Mouse (Mus musculus) regulatory T cell (primary cell): ENCODE measurements around the gene Pigv.

Source experiments
- in situ Hi-C: fragments of 300-600 bp; cut with MboI, MseI; formaldehyde crosslinking; loops from one replicate; pipeline ENCODE4 v1.15.1; 2025; ENCODE audit warnings: high pct_unique_total_duplicates

Gene Pigv

GRCm38 (mm10) chr4:133671881-133672844 is at the start of gene Pigv:
TSS of gene Pigv (minus strand) at chr4:133672647.
- in situ Hi-C loops, result loop anchor here (25.0 kb wide), 1 partner anchor 165 kb away; no protein-coding TSS in a partner anchor

GRCm38 (mm10) chr4:133719791-133720190 is 47.3 kb upstream of the Pigv start:
- in situ Hi-C loops, result no loop called here

GRCm38 (mm10) chr4:133712755-133713154 is 40.3 kb upstream of the Pigv start:
- in situ Hi-C loops, result no loop called here

DNA sequence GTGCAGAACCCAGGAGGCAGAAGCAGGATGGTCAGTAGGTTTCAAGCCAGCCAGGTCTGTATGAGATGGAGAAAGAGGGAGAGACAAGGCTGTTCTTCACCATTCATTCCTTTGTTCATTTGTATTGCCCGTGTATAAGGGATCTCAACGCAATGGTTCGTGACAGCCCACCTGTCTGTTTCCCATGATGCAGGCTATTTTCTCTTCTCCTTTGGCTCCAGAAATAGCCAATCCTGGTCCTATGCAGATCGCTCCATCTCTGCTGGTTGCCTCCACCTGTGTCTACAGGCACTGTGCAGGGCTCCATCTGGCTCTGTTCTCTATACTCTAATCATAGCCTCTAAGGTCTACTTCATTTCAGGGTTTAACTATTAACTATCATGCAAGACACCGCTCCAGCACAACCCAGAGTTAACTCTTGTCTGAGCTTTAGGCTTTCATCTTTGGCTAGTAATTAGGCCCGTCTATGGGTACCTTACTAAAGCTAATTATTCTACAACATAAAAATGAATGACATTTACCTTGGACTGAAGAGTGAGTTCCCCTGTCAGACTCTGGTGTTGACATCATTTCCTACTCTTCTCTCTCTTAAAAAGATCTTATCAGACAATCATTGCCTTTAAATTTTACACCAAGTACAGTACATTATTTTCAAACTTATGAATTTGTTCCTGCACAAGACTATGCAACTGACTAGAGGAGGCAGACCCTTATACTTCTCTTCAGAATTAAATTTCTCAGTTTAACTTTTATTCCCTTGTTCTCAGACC is 39.0 kb upstream of the Pigv start:
- in situ Hi-C loops, result no loop called here

DNA sequence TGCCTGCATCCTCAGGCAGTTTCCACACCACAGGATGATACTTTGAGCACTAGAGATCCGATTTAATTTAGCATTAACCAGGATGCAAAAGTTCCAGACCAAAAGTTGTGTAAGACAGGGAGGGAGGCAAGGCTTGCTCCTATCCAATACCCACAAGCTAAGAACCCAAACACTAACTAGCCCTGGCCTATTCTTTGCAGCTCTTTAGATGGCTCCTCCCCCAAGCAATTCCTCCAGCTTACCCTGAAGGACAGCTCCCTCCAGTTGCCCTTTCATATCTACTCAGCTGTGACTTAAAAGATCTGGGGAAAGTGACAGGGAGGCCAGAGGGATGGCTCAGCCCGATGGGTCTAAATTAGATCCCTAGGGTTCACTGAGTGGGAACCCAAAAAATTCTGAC is 36.9 kb upstream of the Pigv start:
- in situ Hi-C loops, result no loop called here

DNA sequence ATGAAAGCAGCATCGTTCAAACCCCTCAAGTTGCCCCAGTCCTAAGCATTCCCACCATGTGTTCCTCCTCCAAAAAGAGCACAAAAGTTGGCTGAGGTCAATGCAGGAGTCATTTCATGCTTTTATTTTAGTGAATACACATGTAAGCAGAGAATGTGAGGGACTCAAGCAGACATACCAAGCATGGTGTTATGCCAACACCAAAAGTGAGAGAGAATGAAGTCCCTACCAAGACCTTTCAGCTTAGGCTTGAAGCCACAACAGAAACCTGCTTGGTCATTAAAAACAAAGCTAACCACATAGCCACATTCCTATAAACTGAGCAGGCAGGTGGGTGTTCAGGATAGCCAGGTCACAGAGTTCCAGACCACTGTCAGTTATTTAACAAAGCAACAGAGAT is 35.0 kb upstream of the Pigv start:
- in situ Hi-C loops, result no loop called here

DNA sequence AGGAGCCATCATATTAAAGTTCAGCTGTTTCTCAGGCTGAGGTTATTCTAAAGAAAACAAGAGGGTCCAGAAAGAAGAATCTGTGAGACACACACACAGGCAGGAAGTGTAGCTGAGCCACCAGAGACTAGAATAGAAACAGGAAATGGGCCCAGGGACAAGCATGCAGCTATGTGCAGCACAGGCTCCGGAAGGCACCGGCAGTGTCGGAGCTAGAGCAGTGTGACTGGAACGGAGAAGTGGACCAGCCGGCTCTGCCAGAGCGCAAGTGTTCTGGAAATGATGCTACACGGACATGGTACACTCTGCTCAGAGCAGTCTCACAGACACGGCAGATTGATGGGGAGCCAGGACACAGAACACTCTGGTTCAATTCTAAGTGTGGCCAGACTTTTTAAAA is 34.5 kb upstream of the Pigv start:
- in situ Hi-C loops, result no loop called here

DNA sequence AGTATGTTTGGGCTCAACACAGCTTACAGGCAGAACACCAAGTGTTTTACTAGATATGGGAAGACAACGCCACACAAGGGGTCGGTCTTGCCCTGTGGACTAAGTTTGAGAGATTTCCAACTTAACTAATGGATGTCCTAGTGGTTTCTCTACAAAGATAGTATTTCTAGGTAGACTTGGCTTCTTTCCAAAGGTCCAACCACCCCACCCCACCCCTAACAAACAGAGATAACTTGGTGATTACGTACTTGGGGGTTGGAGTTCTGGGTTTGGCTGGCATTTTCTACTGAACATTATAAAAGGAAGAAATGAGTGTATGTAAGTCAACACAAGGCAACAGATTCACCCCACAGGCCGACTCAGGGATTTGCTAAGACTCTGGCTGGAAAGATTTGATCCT is 32.6 kb upstream of the Pigv start:
- in situ Hi-C loops, result no loop called here

DNA sequence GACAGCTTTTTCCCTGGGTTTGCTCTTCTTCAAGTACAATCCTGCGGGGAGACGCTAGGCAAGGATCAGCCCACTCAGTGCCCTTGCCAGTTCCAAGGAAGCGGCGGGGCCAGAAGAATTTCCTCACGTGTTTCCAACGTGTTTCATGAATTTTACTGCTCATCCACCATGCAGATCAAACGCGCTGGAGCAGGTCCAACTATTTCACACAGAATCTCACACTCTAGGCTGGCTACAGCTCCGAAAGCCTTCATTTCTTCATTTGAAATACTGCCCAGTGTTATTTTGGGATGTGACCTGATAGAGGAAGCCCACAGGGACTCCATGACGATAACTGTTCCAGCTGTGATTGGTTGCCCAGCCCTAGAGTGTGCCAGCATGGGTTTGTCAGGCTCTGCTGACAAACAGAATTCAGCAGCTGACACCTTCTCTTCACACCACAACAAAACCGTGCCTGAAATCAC is 28.5 kb upstream of the Pigv start:
- in situ Hi-C loops, result no loop called here

DNA sequence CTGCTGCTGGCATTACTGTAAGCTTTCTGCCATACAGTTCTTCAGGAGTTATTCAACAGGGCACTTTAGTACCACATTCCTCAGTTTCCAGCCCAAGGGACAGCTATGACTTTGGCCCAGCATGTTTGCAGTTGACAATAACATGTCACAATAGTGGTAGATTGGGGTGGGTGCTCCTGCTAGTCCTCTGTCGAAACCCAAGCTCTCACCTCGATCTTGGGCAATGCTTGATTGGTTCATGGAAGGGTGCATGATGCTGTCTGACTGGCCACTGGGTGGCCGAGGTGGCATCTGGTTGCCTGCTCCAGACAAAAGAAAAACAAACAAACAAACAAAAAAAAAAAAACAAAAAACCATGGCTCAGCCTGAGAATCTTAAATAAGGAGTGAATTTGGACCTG is 22.9 kb upstream of the Pigv start:
- in situ Hi-C loops, result no loop called here

- in situ Hi-C loops, result no loop called here
Observed at GRCm38 (mm10) chr4:133690252-133690651, 17.8 kb upstream of the Pigv start.

GRCm38 (mm10) chr4:133688417-133689067 is 16.1 kb upstream of the Pigv start:
- in situ Hi-C loops, result no loop called here

- in situ Hi-C loops, result no loop called here
Observed at GRCm38 (mm10) chr4:133687126-133687525, 14.7 kb upstream of the Pigv start.

DNA sequence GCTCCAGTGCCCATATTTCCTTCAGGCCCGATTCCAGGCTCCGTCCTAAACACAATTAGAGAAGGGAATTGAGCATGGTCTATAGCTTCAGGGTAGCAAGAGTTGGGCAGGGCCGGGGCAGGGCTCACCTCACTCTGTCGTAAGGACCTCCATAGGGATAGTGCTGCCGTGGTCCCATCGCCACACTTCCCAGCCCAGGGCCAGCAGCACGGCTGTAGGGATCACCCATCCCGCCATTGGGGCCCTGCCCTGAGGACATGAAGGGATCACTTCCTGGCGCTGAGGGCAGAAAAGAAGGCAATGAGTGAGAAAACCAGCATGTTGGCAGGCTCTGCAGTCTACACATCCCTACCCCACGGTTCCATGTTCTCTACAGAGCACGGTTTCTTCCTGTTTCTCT is 14.1 kb upstream of the Pigv start:
- in situ Hi-C loops, result no loop called here

DNA sequence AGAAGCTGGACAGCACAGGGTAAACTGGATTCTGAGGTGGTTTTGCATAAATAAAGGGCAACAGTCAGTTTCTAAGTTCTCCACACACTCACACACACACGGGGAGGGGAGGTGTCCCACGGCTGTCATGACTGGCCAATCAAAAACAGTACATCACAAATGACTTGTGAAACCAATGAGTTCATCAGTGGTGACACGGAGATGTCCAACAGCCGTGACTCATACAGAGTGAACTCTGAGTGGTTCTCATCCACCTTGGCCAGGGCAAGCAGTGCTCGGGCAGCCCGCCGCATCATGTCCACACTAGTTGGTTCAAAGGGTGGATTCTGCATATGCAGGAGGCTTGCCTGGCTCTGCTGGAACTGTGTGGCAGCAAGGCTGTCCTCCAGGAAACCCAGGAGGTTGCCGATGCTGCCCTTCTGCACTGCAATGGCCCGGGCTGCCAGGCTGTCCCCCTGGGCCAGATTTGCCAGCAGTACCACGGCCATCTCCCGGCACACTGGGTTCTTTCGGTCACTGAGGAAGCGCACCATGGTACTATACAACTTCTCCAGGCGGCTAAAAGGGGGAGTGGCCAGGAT is 7.8 kb upstream of the Pigv start:
- in situ Hi-C loops, result no loop called here

DNA sequence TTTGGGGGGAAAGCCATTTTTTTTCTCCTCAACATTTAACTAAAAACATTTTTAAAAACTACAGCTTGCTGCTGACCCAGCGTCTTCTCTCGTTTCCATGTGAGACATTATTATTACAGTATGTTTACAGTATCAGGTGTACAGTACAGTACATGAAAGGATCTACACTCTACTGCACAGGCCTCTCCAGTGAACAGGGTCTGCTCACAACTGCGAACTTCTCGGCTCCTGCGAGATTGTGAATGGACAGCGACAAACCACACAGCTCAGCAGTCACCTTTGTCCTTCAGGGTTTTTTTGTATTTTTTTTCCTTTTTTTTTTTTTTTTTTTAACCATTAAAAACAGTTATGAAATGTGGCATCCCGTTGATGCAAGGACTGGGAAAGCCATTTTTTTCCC is 7.2 kb upstream of the Pigv start:
- in situ Hi-C loops, result no loop called here

DNA sequence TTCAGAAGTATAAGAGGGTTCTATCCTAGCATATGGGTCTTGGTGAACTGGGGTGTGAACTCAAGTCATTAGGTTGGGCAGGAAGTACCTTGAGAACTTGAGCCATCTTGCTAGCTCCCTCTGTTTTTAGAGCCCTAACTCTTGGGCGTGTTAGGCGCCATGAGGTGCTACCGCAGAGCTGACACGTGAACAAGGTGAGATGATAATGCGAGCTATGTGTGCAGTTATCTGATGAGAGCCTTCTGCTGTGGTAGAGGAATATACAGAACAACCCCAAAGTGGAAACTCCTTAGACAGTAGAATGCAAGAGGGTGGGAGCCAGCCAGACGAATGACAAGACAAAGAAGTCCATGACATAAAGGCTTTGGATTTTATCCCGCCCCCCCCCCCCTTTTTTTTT is 4.8 kb upstream of the Pigv start:
- in situ Hi-C loops, result no loop called here

GRCm38 (mm10) chr4:133676189-133676588 is 3.7 kb upstream of the Pigv start:
- in situ Hi-C loops, result no loop called here

DNA sequence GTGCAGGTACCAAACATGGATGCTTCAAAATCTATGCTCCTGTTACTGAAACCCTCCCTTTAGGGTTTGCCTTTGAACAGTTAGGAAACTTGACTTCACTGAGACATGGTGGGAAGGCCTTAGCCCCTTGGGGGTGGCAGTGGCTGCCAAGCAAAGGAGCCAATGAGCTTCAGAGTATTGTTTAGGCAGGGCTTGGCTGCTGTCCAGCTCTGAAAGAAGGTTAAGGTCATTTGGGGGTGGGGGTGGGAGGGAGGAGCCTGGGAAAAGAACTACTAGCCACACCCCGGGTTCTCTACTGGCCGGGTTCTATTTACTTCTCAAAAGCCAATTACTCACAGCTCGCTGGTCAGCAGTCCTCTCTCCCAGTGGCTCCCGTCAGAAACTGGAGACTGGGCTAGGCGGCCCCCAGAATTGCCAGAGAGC is 3.2 kb upstream of the Pigv start:
- in situ Hi-C loops, result no loop called here

DNA sequence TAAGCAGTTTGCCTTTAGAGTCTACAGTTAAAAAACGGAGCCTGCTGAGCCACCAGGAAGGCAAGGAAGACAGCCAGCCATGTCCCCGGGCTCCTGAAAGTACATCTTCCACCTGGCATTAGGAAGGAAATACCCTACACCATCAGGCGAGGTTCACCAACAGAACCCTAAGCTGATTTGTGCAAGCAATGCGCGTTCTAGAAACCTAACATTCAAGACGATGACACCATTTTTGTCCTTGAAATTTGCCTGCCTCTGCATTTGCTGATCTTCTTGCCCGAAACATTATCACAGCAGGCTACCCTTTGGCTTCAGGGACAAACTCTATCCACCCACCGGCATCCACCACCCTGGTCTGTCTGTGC is 1.9 kb upstream of the Pigv start:
- in situ Hi-C loops, result loop anchor here (25.0 kb wide), 1 partner anchor 163 kb away; no protein-coding TSS in a partner anchor

DNA sequence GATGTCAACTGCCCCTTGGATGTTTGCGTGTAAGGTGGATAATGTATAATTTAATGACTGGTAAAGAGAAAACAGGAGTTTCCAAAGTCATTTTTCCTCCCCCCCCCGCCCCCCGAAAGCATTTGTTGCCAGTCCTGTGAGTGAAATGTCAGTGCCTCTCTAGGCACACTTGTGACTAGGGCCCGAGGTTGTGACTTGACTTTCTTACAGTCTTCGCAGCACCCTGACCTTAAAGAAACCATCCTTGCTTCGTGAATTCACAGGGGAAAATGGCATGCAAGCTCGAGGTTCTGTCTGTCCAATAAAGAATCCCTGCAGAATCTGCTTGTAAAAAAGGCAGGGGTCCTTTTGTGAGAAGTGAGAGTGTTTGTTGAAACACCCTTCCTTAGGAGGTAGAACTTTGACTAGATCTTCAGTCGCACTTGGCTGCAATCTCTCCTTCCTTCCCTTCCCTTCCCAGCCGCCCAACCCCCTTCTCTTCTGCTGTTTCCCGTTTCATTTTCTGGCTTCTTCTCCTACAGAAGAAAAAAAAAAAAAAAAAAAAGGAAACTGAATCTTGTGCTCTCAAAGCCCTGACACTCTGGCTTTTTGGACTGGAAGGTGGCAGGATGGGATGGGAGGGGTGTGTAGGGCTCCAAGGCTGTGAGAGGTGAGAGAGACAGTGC is 1.4 kb upstream of the Pigv start:
- in situ Hi-C loops, result loop anchor here (25.0 kb wide), 1 partner anchor 164 kb away; no protein-coding TSS in a partner anchor
